ENCODE assay signal across 21 mouse cellular contexts in genomic region chr6:85402613-85403012, GRCm38 (mm10). TPM values are rescaled to one million over a fixed set of nuclear protein-coding genes. Genes with fewer than 3 reads are reported as not detected.
DNase-seq lines count a peak whose midpoint lies in the region; ATAC-seq and TF ChIP-seq lines count a peak whose summit lies in the region.
"Had no signal": no experiment of that assay in that cellular context is flagged by ENCODE, and none has a peak within 500 bp of the region (broad histone marks: within the 10 kb centered on the region; RNA-seq: fewer than 3 reads in every experiment).

No protein-coding gene starts in this region.

- no peaks in the 10 kb centered on the region for H3K36me3 ChIP-seq in forebrain, embryonic 12.5 days (replicated peaks)
- H3K36me3 ChIP-seq in forebrain, embryonic 10.5 days (replicated peaks): no peaks in the 10 kb centered on the region
- H3K36me3 ChIP-seq in midbrain, embryonic 13.5 days: no peaks in the 10 kb centered on the region
- H3K36me3 ChIP-seq in kidney, embryonic 14.5 days (ENCODE audit: control insufficient read depth, insufficient read depth, low read length): no peaks in the 10 kb centered on the region
- H3K36me3 ChIP-seq: limb, embryonic 10.5 days had no signal

- no peak overlapping the region for H3K4me3 ChIP-seq in forebrain, embryonic 12.5 days (replicated peaks)
- no peak overlapping the region for H3K4me3 ChIP-seq in forebrain, embryonic 10.5 days
- H3K4me3 ChIP-seq in left cerebral cortex, adult 2 months: no peak overlapping the region
- no peak overlapping the region for H3K4me3 ChIP-seq in midbrain, embryonic 13.5 days (replicated peaks)
- no peak overlapping the region for H3K4me3 ChIP-seq in kidney, embryonic 14.5 days (ENCODE audit: low read length)
- H3K4me3 ChIP-seq: erythroblast, embryonic 14.5 days; limb, embryonic 10.5 days had no signal

- no peaks in the 10 kb centered on the region for H3K9me3 ChIP-seq in forebrain, embryonic 12.5 days
- H3K9me3 ChIP-seq in forebrain, embryonic 10.5 days: no peaks in the 10 kb centered on the region
- no peaks in the 10 kb centered on the region for H3K9me3 ChIP-seq in midbrain, embryonic 13.5 days
- no peaks in the 10 kb centered on the region for H3K9me3 ChIP-seq in kidney, embryonic 14.5 days (ENCODE audit: control insufficient read depth, low read length)
- H3K9me3 ChIP-seq: limb, embryonic 10.5 days had no signal

- no peak overlapping the region for H3K9ac ChIP-seq in forebrain, embryonic 12.5 days
- H3K9ac ChIP-seq in midbrain, embryonic 13.5 days (replicated peaks): no peak overlapping the region
- no peak overlapping the region for H3K9ac ChIP-seq in kidney, embryonic 14.5 days (ENCODE audit: low read depth, low read length)
- H3K9ac ChIP-seq: liver, embryonic 14.5 days had no signal

- H3K4me1 ChIP-seq in forebrain, embryonic 12.5 days: no peaks in the 10 kb centered on the region; the same call in 1 of the 2 replicates
- peaks cover 9% of the 10 kb centered on the region for H3K4me1 ChIP-seq in forebrain, embryonic 10.5 days
- H3K4me1 ChIP-seq in midbrain, embryonic 13.5 days (replicated peaks): 0 out of 2 replicates have a peak, but pooled peaks cover 11% of the 10 kb centered on the region
- H3K4me1 ChIP-seq in kidney, embryonic 14.5 days (ENCODE audit: control insufficient read depth, insufficient read depth, low read length): no peaks in the 10 kb centered on the region

- H3K27me3 ChIP-seq in forebrain, embryonic 12.5 days: peaks cover 22% of the 10 kb centered on the region
- H3K27me3 ChIP-seq in forebrain, embryonic 10.5 days (ENCODE audit: poor library complexity, severe bottlenecking): peaks cover 38% of the 10 kb centered on the region
- H3K27me3 ChIP-seq in midbrain, embryonic 13.5 days: peaks cover 5% of the 10 kb centered on the region
- peaks cover 4% of the 10 kb centered on the region for H3K27me3 ChIP-seq in kidney, embryonic 14.5 days (ENCODE audit: control insufficient read depth, insufficient read depth, low read length)

- no peak overlapping the region for H3K4me2 ChIP-seq in forebrain, embryonic 12.5 days
- no peak overlapping the region for H3K4me2 ChIP-seq in midbrain, embryonic 13.5 days (replicated peaks)
- H3K4me2 ChIP-seq in kidney, embryonic 14.5 days (replicated peaks; ENCODE audit: low read depth, low read length): no peak overlapping the region

- no peak for TF ChIP-seq CTCF in left cerebral cortex, adult 2 months (IDR thresholded peaks at IDR 0.05)

- intact Hi-C loops in left cerebral cortex, adult 2 months (cut with DNase I): no loop called here
- intact Hi-C loops in left cerebral cortex, postnatal 10 days (cut with DNase I): no loop called here

- no peak for ATAC-seq in forebrain, embryonic 12.5 days (ENCODE audit: low FRiP score)
- no peak for ATAC-seq in midbrain, embryonic 13.5 days
- ATAC-seq in kidney, embryonic 14.5 days (ENCODE audit: low FRiP score, low TSS enrichment): no peak

- DNase-seq in forebrain, embryonic 10.5 days (ENCODE audit: extremely low spot score, low spot score): no peak
- DNase-seq in left cerebral cortex, adult 2 months (ENCODE audit: extremely low spot score in 1 of 2, low spot score in 2 of 2): no peak
- no peak for DNase-seq in left cerebral cortex, postnatal 10 days (ENCODE audit: extremely low spot score in 1 of 2, low spot score in 2 of 2)
- peak; percentile 76 for DNase-seq in heart, adult 8-10 months (ENCODE audit: low spot score)
- DNase-seq in adrenal gland, postnatal 25 days: no peak
- DNase-seq: cerebellum, adult 18-20 months; kidney, adult 18-20 months; retina, postnatal 1 day had no signal

- 64% methylated on average over 2 of the region's 2 CpGs for WGBS in forebrain, embryonic 12.5 days
- WGBS in forebrain, embryonic 10.5 days: 68% methylated on average over 2 of the region's 2 CpGs
- WGBS in midbrain, embryonic 13.5 days: 44% methylated on average over 2 of the region's 2 CpGs
- 34% methylated on average over 2 of the region's 2 CpGs for WGBS in kidney, embryonic 14.5 days

- 0 out of 2 replicates have a peak overlapping the region, but pooled peaks have one; percentile 15 for H3K27ac ChIP-seq in forebrain, embryonic 12.5 days
- no peak overlapping the region for H3K27ac ChIP-seq in forebrain, embryonic 10.5 days
- peak overlapping the region; percentile 19; the same call in 1 of the 2 replicates for H3K27ac ChIP-seq in left cerebral cortex, adult 2 months
- H3K27ac ChIP-seq in midbrain, embryonic 13.5 days: peak overlapping the region; percentile 63
- no peak overlapping the region for H3K27ac ChIP-seq in kidney, embryonic 14.5 days (ENCODE audit: low read depth, low read length)
- H3K27ac ChIP-seq: limb, embryonic 10.5 days; liver, embryonic 14.5 days had no signal

RNA-seq across cellular contexts. Expression of gene Noto, which starts 21.1 kb away (rescaled TPM):
- polyA plus RNA-seq in forebrain, embryonic 12.5 days (2016; fragmentation: Nextera tagmentation; extraction: Ambion mirVana): not detected in 2 replicates
- polyA plus RNA-seq in forebrain, embryonic 10.5 days (2016; fragmentation: Nextera tagmentation; extraction: Ambion mirVana): not detected in 2 replicates
- total RNA-seq in left cerebral cortex, adult 2 months (2021): not detected
- not detected for total RNA-seq in left cerebral cortex, postnatal 10 days (2021)
- not detected for total RNA-seq in heart, adult 8-10 months (2022)
- not detected in 2 replicates for polyA plus RNA-seq in midbrain, embryonic 13.5 days (2015; fragmentation: Nextera tagmentation; extraction: Ambion mirVana)
- not detected in 2 replicates for polyA plus RNA-seq in kidney, embryonic 14.5 days (2014; fragmentation: Nextera tagmentation; extraction: Ambion mirVana)
- total RNA-seq in adrenal gland, postnatal 25 days (2021): not detected in 2 replicates
- total RNA-seq: ES-E14; gastrocnemius, adult 18-20 months; hematopoietic stem cell, adult 5-6 weeks; layer of hippocampus, adult 8-10 months; megakaryocyte, adult 5-6 weeks had no signal
- polyA plus RNA-seq: erythroblast, embryonic 14.5 days; limb, embryonic 10.5 days; liver, embryonic 14.5 days; neural tube, embryonic 11.5 days; spleen, adult 2 months had no signal

RNA-seq across cellular contexts. Expression of gene Rab11fip5, which starts 28.2 kb away (rescaled TPM):
- polyA plus RNA-seq in forebrain, embryonic 12.5 days (2016; fragmentation: Nextera tagmentation; extraction: Ambion mirVana): 6.8 and 8.2 TPM in 2 replicates
- 2.5 and 3.1 TPM in 2 replicates for polyA plus RNA-seq in forebrain, embryonic 10.5 days (2016; fragmentation: Nextera tagmentation; extraction: Ambion mirVana)
- total RNA-seq in left cerebral cortex, adult 2 months (2021): 10 to 100 TPM; 74.5 to 78.6 TPM
- total RNA-seq in left cerebral cortex, postnatal 10 days (2021): 10 to 100 TPM; 56.9 to 57.5 TPM
- total RNA-seq in heart, adult 8-10 months (2022): 10 to 100 TPM; 62.7 to 80.9 (median 72.0) TPM
- 12.2 and 12.4 TPM in 2 replicates for polyA plus RNA-seq in midbrain, embryonic 13.5 days (2015; fragmentation: Nextera tagmentation; extraction: Ambion mirVana)
- 7.7 and 9.0 TPM in 2 replicates for polyA plus RNA-seq in kidney, embryonic 14.5 days (2014; fragmentation: Nextera tagmentation; extraction: Ambion mirVana)
- total RNA-seq in adrenal gland, postnatal 25 days (2021): 27.7 and 38.8 TPM in 2 replicates

RNA-seq across cellular contexts. Expression of gene Smyd5, which starts 29.2 kb away (rescaled TPM):
- 49.8 and 51.5 TPM in 2 replicates for polyA plus RNA-seq in forebrain, embryonic 12.5 days (2016; fragmentation: Nextera tagmentation; extraction: Ambion mirVana)
- 84.4 and 85.8 TPM in 2 replicates for polyA plus RNA-seq in forebrain, embryonic 10.5 days (2016; fragmentation: Nextera tagmentation; extraction: Ambion mirVana)
- 10 to 100 TPM; 48.8 to 52.7 TPM for total RNA-seq in left cerebral cortex, adult 2 months (2021)
- total RNA-seq in left cerebral cortex, postnatal 10 days (2021): 10 to 100 TPM; 45.7 to 47.7 TPM
- 10 to 100 TPM; 10.8 to 12.4 (median 11.6) TPM for total RNA-seq in heart, adult 8-10 months (2022)
- polyA plus RNA-seq in midbrain, embryonic 13.5 days (2015; fragmentation: Nextera tagmentation; extraction: Ambion mirVana): 51.2 and 51.5 TPM in 2 replicates
- polyA plus RNA-seq in kidney, embryonic 14.5 days (2014; fragmentation: Nextera tagmentation; extraction: Ambion mirVana): 54.8 and 68.4 TPM in 2 replicates
- 28.8 and 29.4 TPM in 2 replicates for total RNA-seq in adrenal gland, postnatal 25 days (2021)

RNA-seq across cellular contexts. Expression of gene Cct7, which starts 48.7 kb away (rescaled TPM):
- polyA plus RNA-seq in forebrain, embryonic 12.5 days (2016; fragmentation: Nextera tagmentation; extraction: Ambion mirVana): 610 and 617 TPM in 2 replicates
- polyA plus RNA-seq in forebrain, embryonic 10.5 days (2016; fragmentation: Nextera tagmentation; extraction: Ambion mirVana): 766 and 774 TPM in 2 replicates
- 100 to 1,000 TPM; 200 to 226 TPM for total RNA-seq in left cerebral cortex, adult 2 months (2021)
- 100 to 1,000 TPM; 245 to 257 TPM for total RNA-seq in left cerebral cortex, postnatal 10 days (2021)
- total RNA-seq in heart, adult 8-10 months (2022): 100 to 1,000 TPM; 135 to 164 (median 150) TPM
- polyA plus RNA-seq in midbrain, embryonic 13.5 days (2015; fragmentation: Nextera tagmentation; extraction: Ambion mirVana): 630 and 636 TPM in 2 replicates
- 545 and 576 TPM in 2 replicates for polyA plus RNA-seq in kidney, embryonic 14.5 days (2014; fragmentation: Nextera tagmentation; extraction: Ambion mirVana)
- total RNA-seq in adrenal gland, postnatal 25 days (2021): 245 and 261 TPM in 2 replicates

RNA-seq across cellular contexts. Expression of gene Pradc1, which starts 49.2 kb away (rescaled TPM):
- 33.0 and 34.0 TPM in 2 replicates for polyA plus RNA-seq in forebrain, embryonic 12.5 days (2016; fragmentation: Nextera tagmentation; extraction: Ambion mirVana)
- 35.3 and 37.2 TPM in 2 replicates for polyA plus RNA-seq in forebrain, embryonic 10.5 days (2016; fragmentation: Nextera tagmentation; extraction: Ambion mirVana)
- total RNA-seq in left cerebral cortex, adult 2 months (2021): 10 to 100 TPM; 25.3 to 26.0 TPM
- total RNA-seq in left cerebral cortex, postnatal 10 days (2021): 10 to 100 TPM; 20.4 to 22.1 TPM
- total RNA-seq in heart, adult 8-10 months (2022): 10 to 100 TPM; 11.5 to 12.6 (median 12.0) TPM
- 21.6 and 24.3 TPM in 2 replicates for polyA plus RNA-seq in midbrain, embryonic 13.5 days (2015; fragmentation: Nextera tagmentation; extraction: Ambion mirVana)
- polyA plus RNA-seq in kidney, embryonic 14.5 days (2014; fragmentation: Nextera tagmentation; extraction: Ambion mirVana): 23.3 and 37.8 TPM in 2 replicates
- total RNA-seq in adrenal gland, postnatal 25 days (2021): 16.8 and 19.2 TPM in 2 replicates

Comparison
In these comparisons a context has a peak if more than half of its experiments do, and no peak if none do; other contexts are left out.
1. H3K27ac ChIP-seq: peak in forebrain, embryonic 12.5 days (single experiment), left cerebral cortex, adult 2 months (single experiment) and midbrain, embryonic 13.5 days (single experiment); none in forebrain, embryonic 10.5 days (single experiment) and kidney, embryonic 14.5 days (single experiment).